Mouse (Mus musculus) kidney, postnatal 14 days (tissue): ENCODE measurements around the gene Pcdh9.
A peak's percentile ranks its signal among the peaks of the same experiment; 100 is the strongest.

Source experiments
- DNase-seq: peaks from one replicate; pipeline ENCODE4 v3.0.0; 2022; ENCODE audit warnings: mixed read lengths

Pcdh9 gene

DNA sequence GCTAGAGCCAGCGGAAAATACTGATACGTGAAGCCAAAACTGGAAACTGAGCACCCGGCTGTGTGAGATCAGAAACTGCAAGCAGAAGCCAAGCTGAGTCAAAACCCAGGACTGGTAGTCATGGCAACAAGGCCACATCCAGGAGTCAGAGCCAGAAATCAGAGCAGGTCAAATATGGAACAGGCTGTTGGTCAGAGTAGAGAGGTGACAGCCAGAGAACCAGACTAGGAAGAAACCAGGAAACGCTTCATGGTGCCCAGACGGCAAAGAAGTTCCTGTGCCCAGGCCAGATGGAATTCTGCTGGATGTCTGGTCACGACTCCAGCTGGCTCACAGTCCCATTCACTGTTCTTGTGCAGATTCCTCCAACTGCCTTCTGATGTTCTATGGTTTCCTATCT is 539.6 kb downstream of the Pcdh9 start:
- no peak for DNase-seq

DNA sequence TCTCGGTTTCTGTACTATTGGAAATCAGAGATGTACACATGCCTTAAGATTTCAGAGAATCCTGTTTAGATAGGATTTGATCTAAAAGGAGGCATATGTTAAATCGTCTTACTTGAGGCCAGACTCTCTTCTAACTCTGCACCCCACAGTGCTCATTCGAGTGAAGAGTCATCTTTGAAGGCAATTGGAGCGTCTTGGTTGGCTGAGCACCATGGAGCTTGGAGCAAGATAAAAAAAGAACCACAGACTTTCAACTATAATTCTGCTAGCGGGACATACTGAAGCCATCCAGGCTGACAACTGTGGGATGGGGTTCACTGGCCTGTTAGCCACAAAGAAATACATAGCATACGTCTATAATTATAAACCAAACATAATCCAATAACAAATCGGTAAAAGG is 541.3 kb downstream of the Pcdh9 start:
- no peak for DNase-seq

DNA sequence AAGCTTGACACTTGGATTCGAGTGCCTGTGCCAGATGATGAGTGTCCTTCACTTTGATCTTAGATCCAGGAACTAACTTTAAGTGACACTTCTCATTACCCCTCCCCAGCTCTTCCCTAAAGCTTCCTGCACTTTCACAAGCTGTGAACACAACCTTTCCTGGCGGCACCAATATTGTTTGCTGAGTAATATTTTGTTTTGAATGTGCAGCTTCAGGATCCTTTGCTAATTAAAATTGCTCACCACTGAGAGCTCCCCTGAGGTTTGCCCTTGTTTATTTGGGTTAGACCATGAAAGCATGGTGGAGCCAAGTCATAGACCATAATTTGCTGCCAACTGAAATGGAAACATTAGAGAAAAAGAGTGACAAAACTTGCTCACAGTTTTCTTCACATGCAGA is 543.4 kb downstream of the Pcdh9 start:
- no peak for DNase-seq

- peak; percentile 1 for DNase-seq
Measured at GRCm38 (mm10) chr14:93342781-93343180, 547.7 kb downstream of the Pcdh9 start.

- DNase-seq = no peak
Measured at GRCm38 (mm10) chr14:93341390-93341789, 549.1 kb downstream of the Pcdh9 start.

DNA sequence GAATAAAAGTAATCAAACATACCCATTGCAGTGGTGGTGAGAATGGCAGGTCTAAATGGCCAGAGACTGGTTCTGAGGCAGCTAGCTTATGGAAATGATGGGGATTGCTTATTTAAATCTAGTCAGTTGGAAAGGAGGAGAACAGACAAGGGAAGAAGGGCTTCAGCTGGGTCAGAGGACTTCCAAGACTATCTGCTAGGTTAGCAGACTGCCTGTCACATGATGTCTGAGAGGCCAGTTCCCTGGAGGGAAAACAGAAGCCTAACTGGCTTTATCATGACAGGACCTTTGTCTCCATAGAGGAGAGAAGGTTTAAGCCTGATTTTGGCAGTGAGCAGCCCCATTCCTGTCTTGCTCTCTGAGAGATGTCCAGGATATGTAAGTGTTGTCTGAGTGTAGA is 561.2 kb downstream of the Pcdh9 start:
- DNase-seq = no peak

DNA sequence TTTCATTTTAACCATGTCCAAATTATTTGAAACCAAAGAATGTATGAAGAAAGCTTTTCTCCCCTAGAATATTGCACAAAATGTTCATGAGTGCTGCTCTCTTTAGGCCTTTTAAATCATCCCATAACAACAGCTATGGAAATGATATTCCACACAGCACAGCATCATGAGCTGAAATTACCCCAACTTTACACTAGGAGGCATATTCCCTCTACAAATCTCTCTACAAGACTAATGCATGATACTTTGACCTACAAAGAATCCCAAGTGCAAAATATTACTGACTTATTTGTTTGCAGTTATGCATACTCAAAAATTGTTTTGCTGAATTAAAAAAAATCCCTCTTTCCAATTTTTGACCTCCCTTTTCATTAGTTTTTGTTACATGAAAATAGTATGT is 573.1 kb downstream of the Pcdh9 start:
- DNase-seq = peak; percentile 2

- no peak for DNase-seq
Measured at GRCm38 (mm10) chr14:93288361-93288760, 602.1 kb downstream of the Pcdh9 start.

- no peak for DNase-seq
Measured at GRCm38 (mm10) chr14:93287642-93288041, 602.8 kb downstream of the Pcdh9 start.

DNA sequence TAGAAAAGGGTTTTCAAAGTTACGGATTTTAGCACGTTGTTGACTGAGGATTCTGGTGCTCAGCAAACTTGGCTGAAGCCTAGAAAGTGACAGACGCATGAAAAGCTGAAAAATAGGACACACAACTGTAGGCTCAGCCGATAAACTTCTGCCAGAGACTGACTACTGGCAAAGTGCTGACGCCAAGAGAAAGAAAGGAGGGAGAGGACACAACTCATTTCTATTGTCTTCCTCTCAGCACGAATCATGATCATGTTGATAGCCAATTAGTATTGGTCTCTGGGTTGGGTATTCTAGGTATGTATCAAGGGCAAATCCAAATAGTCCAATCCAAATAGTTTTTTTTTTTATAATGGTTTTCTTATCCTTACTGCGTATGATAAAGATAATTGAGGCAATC is 605.3 kb downstream of the Pcdh9 start:
- DNase-seq = no peak

DNA sequence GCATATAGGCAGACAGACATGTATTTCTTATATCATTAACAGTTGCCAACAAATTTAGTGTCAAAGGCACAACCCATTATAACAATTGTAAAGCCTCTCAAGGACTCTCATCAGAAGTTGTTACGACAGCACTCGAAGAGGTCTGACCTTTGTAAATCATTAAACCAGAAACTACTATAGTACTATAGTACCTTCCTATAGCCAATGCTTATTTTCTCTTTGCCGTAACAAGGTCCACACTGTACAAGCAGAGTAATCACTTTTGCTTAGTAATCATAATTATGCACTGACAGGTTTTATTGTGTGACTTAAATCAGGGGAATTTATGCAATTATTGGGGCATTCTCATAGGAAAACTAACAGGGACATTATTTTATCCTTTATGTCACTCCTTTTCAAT is 606.5 kb downstream of the Pcdh9 start:
- DNase-seq = no peak

DNA sequence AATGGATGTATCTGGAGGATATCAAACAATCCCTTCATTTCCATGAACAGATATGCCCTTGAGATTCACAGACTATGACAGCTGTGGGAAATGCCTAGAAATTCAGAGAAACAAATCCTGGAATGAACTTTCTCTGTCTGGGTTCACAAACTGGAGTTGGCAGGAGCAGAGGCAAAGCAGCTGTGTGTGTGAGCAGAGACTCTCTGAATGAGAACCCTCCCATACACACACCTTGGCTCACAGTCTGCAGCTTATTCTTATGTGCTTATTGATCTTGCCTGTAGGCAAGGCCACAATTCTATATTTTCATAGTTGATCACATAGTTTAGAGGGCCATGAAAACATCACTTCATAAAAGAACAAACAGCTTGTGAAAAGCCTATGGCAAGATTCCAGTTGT is 614.8 kb downstream of the Pcdh9 start:
- DNase-seq = no peak

GRCm38 (mm10) chr14:93274767-93275166 is 615.7 kb downstream of the Pcdh9 start:
- no peak for DNase-seq

DNA sequence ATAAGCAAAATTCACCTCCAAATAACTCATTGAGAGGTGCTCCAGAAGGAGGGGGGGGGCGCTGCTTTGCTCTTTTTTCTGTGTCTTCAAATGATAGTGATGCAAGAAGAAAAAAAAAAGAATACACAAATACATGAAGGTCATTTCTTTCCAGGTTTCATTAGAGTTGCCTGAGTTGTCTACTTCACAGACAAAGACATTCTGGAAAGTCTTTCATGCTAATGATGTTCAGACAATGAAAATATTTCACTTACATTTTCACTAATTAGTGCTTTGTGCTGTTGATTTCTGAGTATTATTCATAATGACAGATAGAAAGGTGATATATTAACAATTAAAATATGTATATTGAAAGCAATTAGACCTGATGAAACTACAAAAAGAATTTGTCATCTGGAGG is 637.1 kb downstream of the Pcdh9 start:
- DNase-seq = no peak

GRCm38 (mm10) chr14:93240263-93240662 is 650.2 kb downstream of the Pcdh9 start:
- no peak for DNase-seq

DNA sequence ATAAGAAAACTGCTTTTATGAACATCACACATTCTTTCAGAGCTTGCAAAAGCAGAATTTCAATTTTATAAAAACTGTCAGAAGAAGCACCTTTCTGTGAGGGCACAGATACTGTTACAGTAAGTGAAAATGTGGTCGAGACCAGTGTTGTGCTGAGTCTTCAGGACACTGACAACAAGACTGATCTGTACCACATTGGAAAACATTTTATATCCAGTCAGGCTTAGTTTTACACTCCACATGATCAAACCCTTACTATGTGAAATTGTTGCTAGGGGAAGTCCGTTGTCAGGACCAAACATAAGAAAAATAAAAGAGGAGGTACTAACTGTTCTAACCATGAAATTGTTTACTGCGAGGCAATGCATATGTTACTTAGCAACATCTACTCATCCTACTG is 656.1 kb downstream of the Pcdh9 start:
- DNase-seq = no peak

- DNase-seq = no peak
Measured at GRCm38 (mm10) chr14:93233599-93233998, 656.9 kb downstream of the Pcdh9 start.

- DNase-seq = peak; percentile 74
Measured at GRCm38 (mm10) chr14:93214846-93215245, 675.6 kb downstream of the Pcdh9 start.

DNA sequence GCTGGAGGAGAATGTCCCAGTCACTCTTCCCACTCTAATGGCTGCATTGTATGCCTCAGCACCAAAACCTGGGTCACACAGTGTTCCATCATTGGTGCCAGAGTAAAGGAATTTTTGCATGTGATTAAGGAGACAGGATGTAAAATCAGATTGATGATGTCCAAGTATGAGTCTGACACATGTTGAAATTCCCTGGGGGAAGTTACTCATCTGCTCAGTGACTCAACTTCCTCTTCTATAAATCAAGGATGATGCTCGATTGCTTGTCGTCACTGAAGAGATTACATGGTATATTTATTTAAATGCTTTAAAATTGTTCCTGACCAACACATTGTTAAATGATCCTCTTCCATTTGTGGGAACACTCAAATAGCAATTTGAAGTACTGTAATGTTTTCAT is 690.7 kb downstream of the Pcdh9 start:
- DNase-seq = no peak

- DNase-seq = no peak
Measured at GRCm38 (mm10) chr14:93182606-93183491, 707.6 kb downstream of the Pcdh9 start.

GRCm38 (mm10) chr14:93169201-93169600 is 721.3 kb downstream of the Pcdh9 start:
- DNase-seq = no peak

- no peak for DNase-seq
Measured at GRCm38 (mm10) chr14:93168367-93168766, 722.1 kb downstream of the Pcdh9 start.

GRCm38 (mm10) chr14:93143414-93143813 is 747.1 kb downstream of the Pcdh9 start:
- DNase-seq = no peak

DNA sequence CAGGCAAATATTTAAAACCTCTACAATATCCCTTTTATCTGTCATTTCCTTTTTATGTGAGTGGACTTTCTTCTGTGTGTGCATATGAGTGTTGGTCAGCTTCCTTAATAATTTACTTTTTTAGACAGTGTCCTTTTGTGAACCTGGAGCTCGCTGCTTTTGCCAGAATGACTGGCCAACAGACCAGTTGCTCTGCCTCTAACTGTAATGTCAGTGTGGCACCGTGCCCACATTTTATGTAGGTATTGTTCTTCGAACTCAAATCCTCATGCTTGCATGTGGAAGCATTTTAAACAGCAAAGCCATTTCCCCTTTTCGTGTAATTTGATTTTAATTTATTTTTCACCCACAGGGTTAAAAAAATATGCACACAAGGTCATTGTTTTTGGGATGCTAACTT is 748.4 kb downstream of the Pcdh9 start:
- peak; percentile 17 for DNase-seq

GRCm38 (mm10) chr14:93126993-93127392 is 763.5 kb downstream of the Pcdh9 start:
- no peak for DNase-seq
